Mouse (Mus musculus) left cerebral cortex, adult 2 months (tissue): ENCODE results near the gene Ms4a4c. TPM values are rescaled to one million over a fixed set of nuclear protein-coding genes. Genes with fewer than 3 reads are reported as not detected.
"Not testable (repeated sequence)": the region's sequence is repeated elsewhere in the genome, so short reads cannot be mapped to it uniquely, and the experiment has no call there.

Experiments used
- DNase-seq, 2 experiments: peaks; one replicate each; pipeline ENCODE4 v3.0.0; 2021 to 2022; ENCODE audit warnings: low spot score in 2 of 2, mixed read lengths in 1 of 2; ENCODE audit errors: extremely low spot score in 1 of 2
- H3K27ac ChIP-seq: fragments of 200-600 bp; 2 replicates; pipeline ENCODE4 v1.8.1; 2022
- H3K4me3 ChIP-seq: fragments of 200-600 bp; 2 replicates; pipeline ENCODE4 v1.8.1; 2022
- CTCF ChIP-seq: fragments of 200-600 bp; IDR thresholded peaks from 2 replicates; pipeline ENCODE4 v1.8.1; 2022; ENCODE audit warnings: antibody characterized with exemption, mild to moderate bottlenecking, moderate library complexity
- intact Hi-C: fragments of 180-260 bp; cut with DNase I; formaldehyde crosslinking; loops from one replicate; pipeline ENCODE4 v1.15.1; 2025
- total RNA-seq, 2 experiments: library from RNA; stranded (reverse); gene quantifications; 2 replicates each; pipeline ENCODE4 v1.2.3; 2021

Gene Ms4a4c
- total RNA-seq, 2 experiments from 2014 or later: 0.34 TPM; not detected in 1

GRCm38 (mm10) chr19:11408591-11408990 lies 4.0 kb downstream of the Ms4a4c start:
- DNase-seq: no peak
- no peak for TF ChIP-seq CTCF
- intact Hi-C loops: no loop called here
- Histone ChIP-seq H3K27ac (no peak overlapping the region), H3K4me3 (no peak overlapping the region)

- H3K4me3 ChIP-seq: no peak overlapping the region
- intact Hi-C loops: no loop called here
- TF ChIP-seq CTCF: no peak
- no peak for DNase-seq
- H3K27ac ChIP-seq: no peak overlapping the region
These were observed 7.1 kb downstream of the Ms4a4c start for GRCm38 (mm10) chr19:11411640-11412039.

- Histone ChIP-seq H3K27ac (no peak overlapping the region), H3K4me3 (no peak overlapping the region)
- DNase-seq: no peak
- no peak for TF ChIP-seq CTCF
- intact Hi-C loops: no loop called here
These were observed 9.5 kb downstream of the Ms4a4c start for GRCm38 (mm10) chr19:11414084-11414483.

- TF ChIP-seq CTCF: no peak
- no peak overlapping the region for H3K27ac ChIP-seq
- H3K4me3 ChIP-seq: no peak overlapping the region
These were observed 11.0 kb downstream of the Ms4a4c start for GRCm38 (mm10) chr19:11415581-11415980.

GRCm38 (mm10) chr19:11418865-11419264 lies 14.3 kb downstream of the Ms4a4c start:
- H3K27ac ChIP-seq, intact Hi-C loops, H3K4me3 ChIP-seq, DNase-seq: not testable (repeated sequence)

More at GRCm38 (mm10) chr19:11415581-11415980, 11.0 kb downstream of the Ms4a4c start:
- intact Hi-C loops: no loop called here
- DNase-seq: no peak

GRCm38 (mm10) chr19:11431209-11431608 lies 26.6 kb downstream of the Ms4a4c start:
- intact Hi-C loops, H3K27ac ChIP-seq, DNase-seq, H3K4me3 ChIP-seq: not testable (repeated sequence)

GRCm38 (mm10) chr19:11435058-11435834 lies 30.7 kb downstream of the Ms4a4c start:
- TF ChIP-seq CTCF: no peak
- Histone ChIP-seq H3K27ac (no peak overlapping the region), H3K4me3 (no peak overlapping the region)
- DNase-seq: no peak
- intact Hi-C loops: no loop called here

GRCm38 (mm10) chr19:11443338-11443737 lies 38.8 kb downstream of the Ms4a4c start, which contains the start of gene Ms4a4b:
Gene Ms4a4b, plus strand, starts transcription at chr19:11443553.
- intact Hi-C loops: no loop called here
- DNase-seq: no peak
- no peak for TF ChIP-seq CTCF
- Histone ChIP-seq H3K27ac (no peak within 1 kb of the TSS), H3K4me3 (no peak within 1 kb of the TSS)

GRCm38 (mm10) chr19:11443964-11444363 lies 39.4 kb downstream of the Ms4a4c start:
- intact Hi-C loops: no loop called here

GRCm38 (mm10) chr19:11447238-11447637 lies 42.7 kb downstream of the Ms4a4c start:
- no peak overlapping the region for H3K4me3 ChIP-seq
- TF ChIP-seq CTCF: no peak
- intact Hi-C loops: no loop called here
- H3K27ac ChIP-seq: no peak overlapping the region
- DNase-seq: no peak

More at GRCm38 (mm10) chr19:11443964-11444363, 39.4 kb downstream of the Ms4a4c start:
- no peak for DNase-seq
- Histone ChIP-seq H3K27ac (no peak overlapping the region), H3K4me3 (no peak overlapping the region)
- no peak for TF ChIP-seq CTCF

- H3K4me3 ChIP-seq, H3K27ac ChIP-seq, intact Hi-C loops, DNase-seq: not testable (repeated sequence)
These were observed 54.5 kb downstream of the Ms4a4c start for GRCm38 (mm10) chr19:11459041-11459440.

GRCm38 (mm10) chr19:11464795-11465194 lies 60.2 kb downstream of the Ms4a4c start:
- DNase-seq, H3K27ac ChIP-seq, H3K4me3 ChIP-seq, intact Hi-C loops: not testable (repeated sequence)

- intact Hi-C loops: no loop called here
- Histone ChIP-seq H3K27ac (no peak overlapping the region), H3K4me3 (no peak overlapping the region)
- DNase-seq: no peak
- TF ChIP-seq CTCF: no peak
These were observed 61.9 kb downstream of the Ms4a4c start for GRCm38 (mm10) chr19:11466471-11466870.

GRCm38 (mm10) chr19:11468361-11468760 lies 63.8 kb downstream of the Ms4a4c start:
- H3K27ac ChIP-seq, H3K4me3 ChIP-seq, DNase-seq, intact Hi-C loops: not testable (repeated sequence)

GRCm38 (mm10) chr19:11469215-11469614 lies 64.6 kb downstream of the Ms4a4c start, which contains the start of gene Ms4a6c:
Gene Ms4a6c, plus strand, starts transcription at chr19:11469366.
- intact Hi-C loops, H3K4me3 ChIP-seq, H3K27ac ChIP-seq, DNase-seq: not testable (repeated sequence)
